Mouse (Mus musculus) midbrain, embryonic 11.5 days (tissue): ENCODE data around the gene Cnmd. TPM values are rescaled to one million over a fixed set of nuclear protein-coding genes. Genes with fewer than 3 reads are reported as not detected.
A peak's percentile ranks its signal among the peaks of the same experiment; 100 is the strongest.

Experiments used
- ATAC-seq: fragments of 200-750 bp; cut with Nextera tagmentation; 2 replicates; pipeline ENCODE4 v1.8.0; 2017; ENCODE audit warnings: moderate TSS enrichment, moderate library complexity; ENCODE audit not compliant: low FRiP score
- DNase-seq: peaks from one replicate; pipeline ENCODE4 v3.0.0; 2015; ENCODE audit warnings: low spot score; ENCODE audit errors: missing footprints
- H3K27ac ChIP-seq: fragments of 300-500 bp; sonication (generic); 2 replicates; pipeline ENCODE4 v1.5.1; 2014; ENCODE audit warnings: low read depth, low read length
- H3K27me3 ChIP-seq: fragments of 300-500 bp; sonication (generic); 2 replicates; pipeline ENCODE4 v1.6.1; 2014; ENCODE audit warnings: mild to moderate bottlenecking, low read length, moderate library complexity, mixed read lengths; ENCODE audit not compliant: control insufficient read depth, insufficient read depth
- H3K36me3 ChIP-seq: fragments of 300-500 bp; sonication (generic); 2 replicates; pipeline ENCODE4 v1.6.1; 2014; ENCODE audit warnings: mild to moderate bottlenecking, low read length, moderate library complexity, mixed read lengths; ENCODE audit not compliant: control insufficient read depth, insufficient read depth
- H3K4me1 ChIP-seq: fragments of 300-500 bp; sonication (generic); 2 replicates; pipeline ENCODE4 v1.6.1; 2014; ENCODE audit warnings: low read length; ENCODE audit not compliant: control insufficient read depth, insufficient read depth
- H3K4me2 ChIP-seq: fragments of 300-500 bp; sonication (generic); 2 replicates; pipeline ENCODE4 v1.6.1; 2014; ENCODE audit warnings: mild to moderate bottlenecking, moderate library complexity
- H3K4me3 ChIP-seq: fragments of 300-500 bp; sonication (generic); 2 replicates; pipeline ENCODE4 v1.5.1; 2014; ENCODE audit warnings: low read depth, low read length
- H3K9ac ChIP-seq: fragments of 300-500 bp; sonication (generic); 2 replicates; pipeline ENCODE4 v1.6.1; 2014; ENCODE audit warnings: low read length
- H3K9me3 ChIP-seq: fragments of 300-500 bp; sonication (generic); 2 replicates; pipeline ENCODE4 v1.6.1; 2016; ENCODE audit warnings: low read length; ENCODE audit not compliant: control insufficient read depth
- WGBS: fragments of 180-500 bp; shearing (Covaris S2); extraction: QIAGEN DNeasy Blood & Tissue Kit; methylation state at CpG from one replicate; pipeline ENCODE4 v1.1.7; 2014; 5-methylcytosine and 5-hydroxymethylcytosine counted together
- polyA plus RNA-seq: library from polyadenylated mRNA; unstranded; fragments of >200 nt; fragmentation: Nextera tagmentation; extraction: Ambion mirVana; gene quantifications from 2 replicates; pipeline ENCODE4 v1.2.1, GENCODE M21; 2014

Cnmd gene
- polyA plus RNA-seq, 1 experiment from 2014 or later: 8.0 TPM

DNA sequence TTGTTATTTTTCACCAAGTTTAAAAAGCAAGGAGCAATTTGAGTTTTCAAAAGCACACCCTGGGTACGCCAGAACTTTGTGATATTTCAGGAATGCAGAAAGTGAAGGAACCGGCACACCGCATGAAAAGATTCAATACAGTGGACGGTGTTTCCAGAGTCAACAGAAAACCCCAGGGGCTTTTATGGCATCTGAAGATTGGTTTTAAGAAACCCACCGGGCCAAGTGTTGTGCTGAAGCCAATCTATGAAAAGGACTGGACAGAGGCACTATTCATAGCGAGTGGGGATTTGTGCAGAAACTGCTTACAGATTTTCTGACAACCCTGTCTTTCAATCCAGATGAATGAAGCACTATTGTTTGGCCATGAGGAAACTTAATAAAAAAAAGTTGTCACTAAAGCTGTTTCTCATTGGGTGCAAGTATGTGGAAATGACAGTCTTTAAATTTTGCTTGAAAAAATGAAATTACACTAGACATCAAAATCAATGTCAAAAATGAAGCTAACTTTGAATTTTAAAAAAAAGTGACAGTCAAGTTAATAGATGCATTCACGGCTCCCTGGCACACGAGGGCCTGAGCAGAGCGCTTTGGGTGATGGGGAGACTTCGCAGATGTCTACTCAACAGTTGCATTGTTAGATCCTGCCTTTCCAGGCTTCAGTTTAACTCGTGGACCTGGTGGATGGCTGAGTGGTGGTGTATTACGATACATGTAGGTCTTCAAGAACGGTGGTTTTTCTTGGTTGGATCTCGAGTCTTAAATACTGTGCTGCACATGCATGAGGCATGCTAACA is 16.1 kb upstream of the Cnmd start:
- no peaks in the 10 kb centered on the region for H3K9me3 ChIP-seq
- peak overlapping the region; percentile 14; the same call in 1 of the 2 replicates for H3K27ac ChIP-seq
- WGBS: 46% methylated on average over 14 of the region's 14 CpGs
- 0 out of 2 replicates have a peak, but pooled peaks have one; percentile 29 for ATAC-seq
- no peaks in the 10 kb centered on the region for H3K36me3 ChIP-seq
- peaks cover 21% of the 10 kb centered on the region for H3K4me1 ChIP-seq
- no peaks in the 10 kb centered on the region; the same call in 1 of the 2 replicates for H3K27me3 ChIP-seq
- no peak overlapping the region for H3K4me3 ChIP-seq
- DNase-seq: peak; percentile 91
- no peak overlapping the region for H3K4me2 ChIP-seq
- no peak overlapping the region for H3K9ac ChIP-seq

DNA sequence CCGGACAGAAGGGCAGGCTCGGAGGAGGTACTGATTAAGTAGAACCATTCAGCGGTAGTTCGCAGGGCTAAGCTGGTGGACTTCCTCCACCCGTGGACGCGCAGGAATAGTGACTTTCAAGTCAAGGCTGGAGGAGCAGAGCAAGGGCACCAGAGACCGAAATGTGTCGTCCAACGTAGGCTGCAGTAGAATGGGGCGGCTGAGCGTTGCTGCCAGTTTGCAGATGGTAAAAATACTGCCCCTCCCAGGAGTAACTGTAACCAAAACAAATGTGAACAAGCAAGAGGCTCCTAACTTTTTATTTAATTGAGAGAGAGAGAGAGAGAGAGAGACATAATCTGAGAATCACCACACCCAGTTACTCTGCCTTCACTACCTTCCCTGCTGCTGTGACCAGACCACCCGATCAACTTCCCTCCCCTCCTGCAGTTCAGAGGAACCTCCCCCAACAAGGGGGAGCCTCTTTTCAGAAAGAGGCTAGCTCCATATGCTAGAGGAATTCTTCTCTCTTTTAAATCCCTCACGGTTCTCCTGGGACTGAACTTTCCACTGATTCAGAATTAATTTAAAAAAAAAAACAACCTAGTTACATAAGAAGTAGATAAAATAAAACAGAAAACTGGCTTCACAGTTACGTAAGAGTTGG is 15.3 kb upstream of the Cnmd start:
- Histone ChIP-seq H3K4me2 (no peak overlapping the region), H3K9me3 (no peaks in the 10 kb centered on the region), H3K27ac (no peak overlapping the region), H3K36me3 (no peaks in the 10 kb centered on the region), H3K27me3 (no peaks in the 10 kb centered on the region; the same call in 1 of the 2 replicates), H3K4me1 (peaks cover 24% of the 10 kb centered on the region), H3K9ac (no peak overlapping the region), H3K4me3 (no peak overlapping the region)
- WGBS: 48% methylated on average over 15 of the region's 15 CpGs
- peak; percentile 88 for DNase-seq
- ATAC-seq: no peak

DNA sequence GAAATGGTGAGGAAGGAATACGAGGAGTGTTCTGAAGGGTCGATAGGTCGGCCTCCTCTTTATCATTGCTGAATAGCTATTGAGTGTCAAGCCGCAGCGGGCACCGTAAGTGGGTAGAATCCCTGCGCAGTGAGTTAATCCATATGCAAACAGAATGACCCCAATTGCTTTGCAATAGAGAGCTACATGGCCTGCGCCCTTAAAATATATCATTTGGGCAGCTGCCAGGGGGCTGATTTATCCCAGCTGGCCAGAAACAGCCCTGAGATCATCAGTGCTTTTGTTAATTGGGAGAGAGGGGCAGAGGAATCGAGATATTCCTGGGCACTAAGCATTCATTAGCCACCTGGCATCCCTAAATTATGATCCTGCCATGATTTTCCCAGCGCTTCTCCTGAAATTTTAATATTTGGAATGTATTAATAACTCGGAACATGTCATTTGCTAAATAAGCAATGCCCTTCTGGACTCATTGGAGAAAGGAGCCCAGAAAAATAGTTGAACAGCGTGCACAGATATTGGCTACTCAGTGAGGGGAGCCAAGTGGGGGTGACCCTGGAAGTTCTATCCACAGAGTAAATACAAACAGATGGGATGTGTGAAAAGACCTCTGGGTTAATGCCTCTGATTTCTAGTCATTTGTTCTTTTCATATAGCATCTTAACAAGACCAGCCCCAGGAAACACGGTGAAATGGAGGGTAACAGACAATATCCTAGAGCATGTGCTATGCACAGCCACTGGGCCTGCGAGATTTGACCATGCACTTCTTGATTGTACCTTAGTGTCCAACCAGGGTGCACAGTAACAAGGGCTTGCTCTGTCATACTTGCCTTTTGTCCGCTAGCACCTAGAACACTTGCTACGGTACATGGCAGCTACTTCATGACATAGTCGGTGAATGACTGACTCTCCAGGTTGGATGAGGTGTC is 11.4 kb upstream of the Cnmd start:
- peak; percentile 73 for ATAC-seq
- Histone ChIP-seq H3K4me1 (peaks cover 29% of the 10 kb centered on the region), H3K27ac (peak overlapping the region; percentile 57), H3K27me3 (no peaks in the 10 kb centered on the region), H3K4me2 (no peak overlapping the region), H3K4me3 (no peak overlapping the region), H3K9me3 (no peaks in the 10 kb centered on the region), H3K36me3 (no peaks in the 10 kb centered on the region), H3K9ac (no peak overlapping the region)
- 57% methylated on average over 17 of the region's 17 CpGs for WGBS
- peak; percentile 89 for DNase-seq

DNA sequence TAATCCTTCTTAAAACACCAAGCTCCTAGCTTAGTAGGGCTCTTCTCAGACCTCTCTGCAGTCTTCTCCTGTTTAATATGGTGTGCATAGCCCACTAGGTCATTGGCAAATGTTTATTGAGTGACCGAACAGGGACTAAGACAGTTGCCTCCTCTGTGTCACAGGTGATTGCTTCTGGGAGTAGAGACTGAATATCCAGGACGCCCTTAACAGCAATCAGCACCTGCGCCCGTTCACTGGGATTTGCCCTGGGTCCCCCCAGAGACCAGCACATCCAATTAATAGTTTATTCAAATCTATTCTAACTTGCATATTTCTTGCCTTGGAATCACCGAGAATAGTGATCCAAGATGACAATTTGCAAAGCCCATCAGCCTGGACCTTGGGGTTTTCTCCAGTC is 10.6 kb upstream of the Cnmd start:
- Histone ChIP-seq H3K4me2 (no peak overlapping the region), H3K36me3 (no peaks in the 10 kb centered on the region), H3K9ac (no peak overlapping the region), H3K9me3 (no peaks in the 10 kb centered on the region), H3K4me3 (no peak overlapping the region), H3K4me1 (peaks cover 23% of the 10 kb centered on the region), H3K27ac (no peak overlapping the region), H3K27me3 (no peaks in the 10 kb centered on the region)
- 74% methylated on average over 5 of the region's 5 CpGs for WGBS
- DNase-seq (peak; percentile 85), ATAC-seq (peak; percentile 68)

DNA sequence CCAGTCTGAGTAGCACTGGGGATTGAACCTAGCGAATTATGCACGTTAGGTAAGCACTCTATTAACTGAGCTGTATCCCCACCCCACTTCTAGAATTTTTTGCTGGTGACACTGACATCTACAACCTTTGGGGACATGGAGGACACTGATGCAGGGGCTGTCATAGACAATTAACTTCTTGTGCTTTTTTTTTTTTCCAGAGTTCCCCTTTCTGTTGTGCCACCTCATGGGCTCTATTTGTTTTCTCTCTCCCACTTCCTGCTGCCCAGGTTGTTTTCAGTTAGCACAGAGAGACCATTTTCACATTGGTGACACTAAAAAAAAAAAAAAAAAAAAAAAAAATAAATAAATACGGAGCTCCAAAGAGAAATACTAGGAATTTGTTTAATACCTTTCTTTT is 9.0 kb upstream of the Cnmd start:
- no peaks in the 10 kb centered on the region for H3K9me3 ChIP-seq
- WGBS: 83% methylated on average over 3 of the region's 3 CpGs
- ATAC-seq (0 out of 2 replicates have a peak, but pooled peaks have one; percentile 3), DNase-seq (no peak)
- no peaks in the 10 kb centered on the region for H3K27me3 ChIP-seq
- no peak overlapping the region for H3K9ac ChIP-seq
- H3K4me2 ChIP-seq: no peak overlapping the region
- H3K27ac ChIP-seq: no peak overlapping the region
- peaks cover 13% of the 10 kb centered on the region for H3K4me1 ChIP-seq
- H3K36me3 ChIP-seq: no peaks in the 10 kb centered on the region
- H3K4me3 ChIP-seq: no peak overlapping the region

DNA sequence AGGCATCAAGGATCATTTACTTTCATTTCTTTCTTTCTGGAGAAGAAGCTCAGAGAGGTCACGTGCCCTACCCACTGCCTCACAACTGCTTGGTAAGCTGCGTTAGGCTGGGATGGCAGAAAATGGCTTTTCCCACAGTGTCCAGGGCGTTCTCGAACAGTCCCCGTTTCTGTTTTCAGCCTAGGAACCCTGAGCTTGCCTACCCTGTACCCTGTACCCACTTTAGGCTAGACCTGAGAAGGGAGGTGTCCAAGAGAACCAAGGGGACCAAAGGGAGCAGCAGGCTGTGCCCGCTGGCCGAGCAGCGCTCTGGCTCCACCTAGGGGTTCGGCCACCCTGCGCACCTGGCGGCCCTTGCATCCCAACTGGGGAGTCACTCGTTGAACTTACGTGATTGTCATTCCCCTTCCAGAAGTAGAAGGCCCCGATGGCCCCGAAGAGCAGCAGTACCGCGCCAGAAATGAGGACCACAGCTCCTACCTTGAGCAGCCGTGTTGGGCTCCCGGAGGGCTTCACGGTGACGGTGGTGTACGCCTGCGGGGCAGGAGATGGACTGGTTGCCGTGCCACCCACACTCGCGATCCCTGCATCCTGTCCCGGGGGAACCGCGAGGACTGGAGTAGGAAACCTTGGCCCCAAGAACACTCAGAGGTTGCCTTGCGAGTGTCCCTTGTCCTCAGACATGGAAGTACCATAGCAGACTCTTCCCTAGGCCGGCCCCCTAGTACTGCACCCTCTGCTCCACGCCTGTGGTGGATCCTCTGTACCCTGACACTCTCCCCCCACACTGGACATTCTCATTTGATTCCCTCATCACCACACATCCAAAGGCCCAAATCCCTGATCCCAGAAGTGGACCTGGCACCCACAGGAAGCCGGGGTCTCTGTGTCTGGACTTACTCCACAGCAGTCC is 709 bp downstream of the Cnmd start:
- WGBS: 17% methylated on average over 33 of the region's 33 CpGs
- no peaks in the 10 kb centered on the region for H3K4me1 ChIP-seq
- DNase-seq: peak; percentile 95
- no peaks in the 10 kb centered on the region for H3K36me3 ChIP-seq
- H3K9ac ChIP-seq: peak overlapping the region; percentile 42; the same call in 1 of the 2 replicates
- peak; percentile 84 for ATAC-seq
- H3K4me2 ChIP-seq: peak overlapping the region; percentile 50
- H3K27ac ChIP-seq: no peak overlapping the region
- H3K4me3 ChIP-seq: peak overlapping the region; percentile 20; the same call in 1 of the 2 replicates
- no peaks in the 10 kb centered on the region for H3K9me3 ChIP-seq
- H3K27me3 ChIP-seq: no peaks in the 10 kb centered on the region

DNA sequence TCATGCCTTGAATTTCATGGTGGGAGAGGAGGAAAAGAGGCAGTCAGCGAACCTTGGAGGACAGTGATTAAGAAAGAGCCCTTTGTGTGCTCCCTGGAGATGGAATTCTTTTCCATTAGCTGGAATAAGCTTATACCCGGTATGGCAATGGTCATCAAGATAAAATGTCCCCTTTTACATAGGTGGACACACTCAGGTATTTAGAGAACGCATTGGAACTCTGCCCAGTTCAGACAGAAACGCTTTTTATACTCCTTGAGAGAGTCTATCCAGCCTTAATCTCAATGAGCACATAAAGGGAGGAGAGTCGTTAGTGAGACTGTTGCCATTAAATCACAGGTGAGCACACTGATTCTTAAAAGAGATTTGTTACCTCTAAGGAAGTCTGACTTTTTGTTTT is 1.5 kb downstream of the Cnmd start:
- Histone ChIP-seq H3K27me3 (no peaks in the 10 kb centered on the region), H3K4me2 (no peak overlapping the region), H3K9ac (no peak overlapping the region), H3K9me3 (no peaks in the 10 kb centered on the region), H3K4me3 (no peak overlapping the region), H3K4me1 (no peaks in the 10 kb centered on the region), H3K27ac (no peak overlapping the region), H3K36me3 (no peaks in the 10 kb centered on the region)
- DNase-seq (no peak), ATAC-seq (no peak)
- 53% methylated on average over 5 of the region's 5 CpGs for WGBS
